Mouse (Mus musculus) olfactory bulb, adult 2 months (tissue): ENCODE data around the gene Ryr1. TPM values are rescaled to one million over a fixed set of nuclear protein-coding genes. Genes with fewer than 3 reads are reported as not detected.

Source experiments
- H3K27ac ChIP-seq: fragments of 200-500 bp; 2 replicates; pipeline ENCODE4 v1.5.1; 2012; ENCODE audit warnings: low read depth, low read length; ENCODE audit not compliant: insufficient read depth
- H3K4me1 ChIP-seq: fragments of 200-500 bp; 2 replicates; pipeline ENCODE4 v1.6.1; 2012; ENCODE audit warnings: low read length; ENCODE audit not compliant: control insufficient read depth, insufficient read depth
- H3K4me3 ChIP-seq: fragments of 200-500 bp; 2 replicates; pipeline ENCODE4 v1.5.1; 2012; ENCODE audit warnings: mild to moderate bottlenecking, low read depth, low read length, moderate library complexity; ENCODE audit not compliant: insufficient read depth
- CTCF ChIP-seq: fragments of 200-500 bp; IDR thresholded peaks from 2 replicates; pipeline ENCODE4 v1.5.1; 2012; ENCODE audit warnings: low read depth, mild to moderate bottlenecking, low read length, moderate library complexity; ENCODE audit not compliant: insufficient read depth
- POLR2A ChIP-seq: fragments of 200-500 bp; IDR thresholded peaks from 2 replicates; pipeline ENCODE4 v1.6.1; 2012; ENCODE audit warnings: mild to moderate bottlenecking, low read depth, low read length, moderate library complexity; ENCODE audit not compliant: insufficient read depth
- WGBS: fragments of 180-500 bp; shearing (Covaris S2); methylation state at CpG from one replicate; pipeline ENCODE4 v1.1.7; 2018; 5-methylcytosine and 5-hydroxymethylcytosine counted together
- polyA plus RNA-seq: library from polyadenylated mRNA; stranded (reverse); fragments of >200 nt; gene quantifications from 2 replicates; pipeline ENCODE4 v1.2.4, GENCODE M21; 2012; ENCODE audit warnings: low replicate concordance; ENCODE audit not compliant: missing spikeins, insufficient read depth, insufficient read length

The Ryr1 gene
- polyA plus RNA-seq, 1 experiment = not detected

DNA sequence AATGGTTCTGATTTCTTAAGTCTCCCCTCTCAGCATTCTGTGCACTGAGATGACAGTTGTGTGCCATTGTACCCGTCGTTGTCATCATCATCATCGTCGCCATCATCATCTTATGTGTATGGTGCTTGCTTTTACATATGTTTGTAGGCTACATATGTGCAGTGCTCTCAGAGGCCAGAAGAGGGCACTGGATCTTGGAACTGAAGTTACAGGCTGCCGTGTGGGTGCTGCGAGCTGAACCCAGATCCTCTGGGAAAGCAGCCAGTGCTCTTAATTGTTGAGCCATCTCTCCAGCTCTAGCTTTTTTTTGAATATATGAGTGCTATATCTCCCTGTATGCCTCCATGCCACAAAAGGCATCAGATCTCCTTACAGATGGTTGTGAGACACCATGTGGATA lies 87.7 kb downstream of the Ryr1 start:
- H3K27ac ChIP-seq = no peak overlapping the region
- WGBS = 88% methylated on average over 6 of the region's 6 CpGs
- TF ChIP-seq POLR2A (no peak), CTCF (no peak)
- no peak overlapping the region for H3K4me3 ChIP-seq
- H3K4me1 ChIP-seq = peaks cover 11% of the 10 kb centered on the region

DNA sequence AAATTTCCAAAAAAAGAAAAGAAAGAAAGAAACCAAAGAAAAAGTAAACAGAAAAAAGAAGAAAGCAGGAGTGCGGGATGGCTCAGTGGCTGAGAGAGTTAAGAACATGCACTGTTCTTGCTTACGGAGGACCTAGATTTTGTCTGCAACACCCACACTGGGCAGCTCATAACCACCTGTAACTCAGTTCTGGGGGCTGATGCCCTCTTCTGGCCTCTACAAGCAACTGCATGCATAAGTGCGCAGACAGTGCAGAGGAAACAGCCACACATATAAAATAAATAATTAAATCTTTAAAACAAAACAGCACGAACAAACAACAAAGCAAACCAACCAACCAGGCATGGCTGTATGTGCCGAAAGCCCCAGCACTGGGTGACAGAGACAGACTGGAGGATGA lies 92.3 kb downstream of the Ryr1 start:
- no peak overlapping the region for H3K27ac ChIP-seq
- H3K4me1 ChIP-seq = no peaks in the 10 kb centered on the region
- TF ChIP-seq POLR2A (no peak), CTCF (no peak)
- H3K4me3 ChIP-seq = no peak overlapping the region
- WGBS = 79% methylated on average over 5 of the region's 5 CpGs

DNA sequence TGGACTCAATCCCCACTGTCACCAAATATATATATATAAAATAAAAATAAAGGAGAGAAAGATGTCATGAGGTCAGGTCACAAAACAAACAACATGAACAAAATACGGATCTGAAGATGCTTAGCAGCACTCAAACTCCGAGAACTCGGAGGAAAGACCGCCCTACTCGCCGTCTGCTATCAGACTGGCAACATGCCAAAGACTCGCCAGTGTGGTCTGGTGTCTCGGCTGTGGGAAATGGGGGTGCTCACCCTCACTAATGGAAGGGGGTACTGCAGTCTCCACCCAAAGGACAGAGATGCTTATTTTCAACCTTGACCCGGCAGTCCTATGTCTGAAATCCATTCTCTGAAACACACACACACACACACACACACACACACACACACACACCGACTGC lies 93.3 kb downstream of the Ryr1 start:
- H3K4me1 ChIP-seq = no peaks in the 10 kb centered on the region
- no peak overlapping the region for H3K27ac ChIP-seq
- TF ChIP-seq POLR2A (no peak), CTCF (no peak)
- no peak overlapping the region for H3K4me3 ChIP-seq
- 67% methylated on average over 10 of the region's 10 CpGs for WGBS

DNA sequence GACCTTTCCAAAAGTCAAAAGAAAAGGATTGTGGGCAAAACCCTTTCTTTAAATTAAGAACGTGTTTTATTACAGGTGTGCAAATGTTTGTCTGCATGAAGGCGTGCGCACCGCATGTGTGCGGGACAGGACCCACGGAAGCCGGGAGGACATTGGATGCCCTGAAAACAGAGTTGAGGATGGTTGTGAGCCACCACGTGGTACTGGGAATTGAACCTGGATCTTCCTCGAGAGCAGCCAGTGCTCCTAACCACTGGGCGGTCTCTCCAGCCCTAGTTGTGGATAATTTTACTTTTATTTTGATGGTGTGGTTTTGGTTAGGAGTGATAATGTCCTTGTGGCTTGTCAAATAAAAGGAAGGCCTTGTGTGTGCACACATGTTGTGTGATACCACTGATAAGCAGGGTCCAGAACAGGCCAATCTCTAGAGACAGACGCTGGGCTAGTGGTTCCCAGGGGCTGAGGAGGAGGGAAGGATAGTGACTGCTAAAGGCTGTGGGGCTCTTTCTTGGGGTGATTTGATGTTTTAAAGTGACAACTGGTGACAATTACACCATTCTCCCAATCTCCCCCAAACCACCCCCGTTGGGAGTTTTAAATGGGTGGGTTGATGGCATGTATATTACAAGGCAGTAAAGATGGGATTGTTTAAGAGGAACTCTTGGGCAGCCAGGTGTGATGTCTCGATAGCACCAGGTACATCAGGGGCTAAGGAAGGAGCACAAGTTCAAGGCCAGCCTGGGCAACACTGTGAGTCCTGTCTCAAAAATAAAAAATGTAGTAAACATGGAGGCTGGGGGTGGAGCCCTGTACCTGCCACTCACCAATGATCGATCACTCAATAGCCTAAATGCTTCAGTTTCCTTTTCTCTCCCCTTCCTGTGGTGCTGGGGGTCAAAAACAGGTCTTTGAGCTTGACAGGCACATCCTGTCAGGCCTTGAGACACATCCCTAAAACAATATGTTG lies 95.0 kb downstream of the Ryr1 start:
- TF ChIP-seq POLR2A = no peak
- no peak for TF ChIP-seq CTCF
- 90% methylated on average over 14 of the region's 14 CpGs for WGBS
- no peak overlapping the region for H3K4me3 ChIP-seq
- H3K4me1 ChIP-seq = no peaks in the 10 kb centered on the region
- H3K27ac ChIP-seq = no peak overlapping the region

DNA sequence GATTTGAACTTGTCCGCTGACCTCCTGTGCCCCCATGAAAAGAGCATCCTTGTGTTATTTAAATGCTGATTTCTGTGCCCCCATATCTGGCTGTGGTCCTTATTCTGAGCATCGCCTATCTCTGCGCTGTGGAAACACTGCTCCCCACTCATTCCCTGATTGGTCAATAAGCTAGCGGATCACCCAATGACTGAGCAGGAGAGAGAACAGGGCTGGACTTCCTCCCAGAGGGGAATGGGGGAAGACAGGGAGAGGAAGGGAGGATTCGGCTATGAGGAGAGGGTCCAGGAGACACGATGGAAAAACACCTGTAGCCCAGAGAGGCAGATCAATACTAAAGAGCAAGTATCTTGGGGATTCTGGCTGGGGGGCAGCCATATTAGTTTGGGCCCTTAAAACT lies 96.2 kb downstream of the Ryr1 start:
- Histone ChIP-seq H3K4me1 (no peaks in the 10 kb centered on the region), H3K4me3 (no peak overlapping the region), H3K27ac (no peak overlapping the region)
- no peak for TF ChIP-seq POLR2A
- no peak for TF ChIP-seq CTCF
- 85% methylated on average over 6 of the region's 6 CpGs for WGBS

DNA sequence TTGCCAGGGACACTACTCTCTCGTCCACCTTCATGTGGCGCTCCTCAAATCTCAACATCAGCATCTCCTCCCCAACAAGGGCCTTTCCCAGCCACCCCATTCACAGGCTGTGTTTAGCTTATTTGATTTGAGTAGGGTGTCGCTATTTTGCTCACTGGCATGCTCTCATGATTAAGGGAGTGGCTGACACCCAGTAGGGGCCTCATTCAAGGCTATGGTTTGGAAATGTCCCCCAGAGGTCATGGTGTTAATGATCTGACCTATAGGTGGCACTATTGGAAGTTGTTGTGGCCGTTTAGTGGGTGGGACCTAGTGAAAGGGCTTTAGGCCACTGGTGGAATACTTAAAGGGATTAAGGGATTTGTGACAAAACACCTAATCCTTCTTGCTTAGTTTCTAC lies 98.2 kb downstream of the Ryr1 start:
- H3K4me3 ChIP-seq = no peak overlapping the region
- H3K27ac ChIP-seq = no peak overlapping the region
- no peaks in the 10 kb centered on the region for H3K4me1 ChIP-seq
- 70% methylated on average over 4 of the region's 4 CpGs for WGBS
- TF ChIP-seq POLR2A (no peak), CTCF (no peak)

DNA sequence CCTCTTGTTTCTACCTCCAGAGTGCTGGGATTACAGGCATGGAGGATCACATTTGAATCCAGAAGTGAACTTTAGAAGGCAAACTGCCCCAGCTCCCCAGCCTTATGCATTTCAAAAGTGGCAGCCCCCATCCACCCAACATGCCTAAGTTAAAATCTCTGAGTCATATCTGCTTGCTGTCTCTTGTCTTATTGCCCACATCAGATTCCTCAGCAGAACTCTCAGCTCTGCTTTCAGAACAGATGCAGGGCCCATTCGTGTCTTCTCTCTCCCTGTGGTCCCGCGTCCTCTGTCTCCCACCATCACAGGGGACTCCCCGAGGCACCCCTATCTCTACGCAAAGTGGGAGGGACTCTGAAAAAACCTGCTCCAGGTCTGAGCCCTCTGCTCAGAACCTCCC lies 98.8 kb downstream of the Ryr1 start:
- no peak for TF ChIP-seq POLR2A
- TF ChIP-seq CTCF = no peak
- WGBS = 84% methylated on average over 5 of the region's 5 CpGs

DNA sequence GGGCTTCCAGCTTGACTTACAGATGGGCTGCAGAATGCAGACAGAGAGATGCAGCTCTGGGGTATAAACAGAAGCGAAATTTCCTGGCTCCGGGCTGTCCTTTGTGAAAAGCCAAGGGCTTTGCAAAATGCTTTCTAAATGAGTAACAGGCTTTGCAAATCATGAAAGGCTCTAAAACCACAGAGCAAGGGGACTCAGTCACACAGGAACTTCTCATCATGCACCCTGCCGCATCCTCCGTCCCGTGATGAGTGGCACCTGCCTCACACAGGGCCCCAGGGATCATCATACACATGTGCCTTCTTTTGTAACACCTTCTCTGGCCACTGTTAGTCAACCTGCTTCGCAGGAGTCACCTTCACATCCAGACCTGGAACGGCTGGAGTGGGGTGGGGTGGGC lies 99.4 kb downstream of the Ryr1 start:
- TF ChIP-seq POLR2A = no peak
- TF ChIP-seq CTCF = no peak
- H3K4me3 ChIP-seq = no peak overlapping the region
- no peak overlapping the region for H3K27ac ChIP-seq
- WGBS = 78% methylated on average over 7 of the region's 7 CpGs
- no peaks in the 10 kb centered on the region for H3K4me1 ChIP-seq

More for the DNA sequence above, 98.8 kb downstream of the Ryr1 start:
- no peak overlapping the region for H3K27ac ChIP-seq
- no peak overlapping the region for H3K4me3 ChIP-seq
- H3K4me1 ChIP-seq = no peaks in the 10 kb centered on the region

DNA sequence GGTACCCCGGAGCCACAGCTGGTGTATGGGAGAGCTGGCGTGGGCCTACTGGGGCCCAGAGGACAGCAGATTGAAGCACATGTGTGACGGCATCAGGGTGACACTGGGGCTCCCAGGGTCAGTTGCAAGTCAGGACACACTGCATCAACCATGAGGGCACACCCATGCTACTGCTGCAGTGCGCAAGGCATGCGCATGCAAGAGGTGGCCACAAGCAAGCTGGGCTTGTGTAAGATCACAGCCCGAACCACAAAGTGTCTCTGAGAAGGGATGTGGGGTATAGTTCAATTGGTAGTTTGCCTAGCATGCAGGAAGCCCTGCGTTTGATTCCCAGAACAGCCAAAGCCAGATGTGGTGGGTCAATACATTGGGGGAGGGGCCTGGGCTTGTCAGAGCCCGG lies 101.5 kb downstream of the Ryr1 start:
- H3K4me3 ChIP-seq = no peak overlapping the region
- no peak overlapping the region for H3K27ac ChIP-seq
- TF ChIP-seq POLR2A (no peak), CTCF (no peak)
- H3K4me1 ChIP-seq = peaks cover 8% of the 10 kb centered on the region
- 96% methylated on average over 8 of the region's 8 CpGs for WGBS

DNA sequence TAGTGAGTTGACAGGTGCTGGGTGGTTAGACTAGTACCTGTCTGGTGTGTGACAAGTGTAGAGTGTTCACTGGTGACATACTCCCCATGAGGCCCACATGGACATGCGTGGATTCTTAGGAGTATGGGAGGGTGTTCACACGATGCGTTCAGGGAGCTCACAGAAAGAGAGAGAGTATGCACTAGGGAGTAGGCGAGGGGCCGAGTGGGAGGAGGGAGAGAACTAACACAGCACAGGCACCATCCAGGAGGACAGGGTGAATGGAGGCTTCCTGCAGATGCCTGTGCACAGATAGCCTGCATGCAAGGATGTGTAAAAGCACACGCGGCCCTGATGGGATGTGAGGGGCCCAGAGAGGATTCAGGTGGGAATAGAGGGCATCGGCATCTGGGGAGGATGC lies 102.5 kb downstream of the Ryr1 start:
- TF ChIP-seq POLR2A (no peak), CTCF (no peak)
- 83% methylated on average over 8 of the region's 8 CpGs for WGBS

More for the DNA sequence above, 102.5 kb downstream of the Ryr1 start:
- Histone ChIP-seq H3K4me3 (no peak overlapping the region), H3K4me1 (peaks cover 8% of the 10 kb centered on the region), H3K27ac (no peak overlapping the region)
